Mouse (Mus musculus): ENCODE results near the gene Setd5.
A peak's percentile ranks its signal among the peaks of the same experiment; 100 is the strongest.

Setd5 gene

GRCm38 (mm10) chr6:113193765-113194460, 116.7 kb downstream of the Setd5 start:
- peak; percentile 50 to 51 for DNase-seq

- no peak for DNase-seq
Measured at GRCm38 (mm10) chr6:113194517-113194840, 117.3 kb downstream of the Setd5 start.

DNA sequence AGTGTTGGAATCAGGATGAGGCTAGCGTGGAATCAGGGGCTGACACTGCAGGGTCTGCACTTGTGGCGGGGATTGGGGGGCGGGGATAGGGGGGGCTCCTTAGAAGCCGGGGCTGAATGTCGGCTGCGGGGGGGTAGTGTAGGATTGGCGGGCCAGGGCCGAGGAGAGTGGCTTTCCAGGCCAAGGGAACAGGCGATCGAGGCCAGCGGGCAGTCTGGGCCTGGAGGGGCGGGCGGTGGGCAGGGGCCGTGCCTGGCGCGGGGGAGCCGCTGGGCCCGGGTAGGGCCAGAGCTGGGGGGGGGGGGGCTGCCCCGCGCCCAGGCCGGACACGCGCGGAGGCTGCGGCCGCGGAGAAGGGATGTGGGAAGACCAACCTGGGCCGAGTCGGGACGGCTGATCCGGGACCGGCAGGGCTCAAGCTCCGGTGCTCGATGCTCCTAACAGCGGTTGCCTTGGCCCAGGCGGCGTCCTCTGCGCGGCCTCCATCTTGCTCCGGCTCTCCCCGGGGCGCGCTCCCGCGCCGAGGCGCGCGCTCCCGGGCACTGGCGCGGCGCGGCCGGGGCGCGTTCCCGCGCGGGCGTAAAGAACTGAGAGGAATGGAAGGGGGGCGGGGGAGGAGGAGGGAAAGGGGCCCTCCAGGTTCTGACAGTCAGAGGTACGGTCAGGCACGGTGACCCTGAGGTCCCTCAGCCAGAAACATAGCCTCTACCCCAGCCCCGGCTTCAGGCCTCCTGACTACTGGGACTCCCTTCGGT, 117.9 kb downstream of the Setd5 start, which contains the start of gene Lhfpl4:
Lhfpl4 (minus strand) TSS at position 544 of the 755 bp plus-strand sequence.
- peak; percentile 50 to 90 for DNase-seq

DNA sequence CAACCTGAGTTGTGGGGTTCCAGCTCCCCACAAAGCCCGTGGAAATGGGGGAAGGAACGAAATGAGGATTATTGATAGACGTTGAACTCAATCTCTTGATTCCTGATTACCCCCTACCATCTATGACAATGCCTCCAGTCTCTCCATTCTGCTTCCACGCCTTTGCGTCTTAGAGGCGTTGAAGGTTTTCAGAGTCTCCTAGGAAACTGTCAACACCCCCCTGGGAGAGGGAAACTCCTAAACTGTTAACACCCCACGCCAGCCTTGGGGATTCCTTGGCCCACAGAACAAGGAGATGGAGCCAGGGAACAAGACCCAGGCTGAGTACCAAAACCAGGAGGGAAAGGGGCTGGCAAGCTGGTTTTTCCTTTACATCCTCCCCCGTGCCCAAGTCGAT, 118.4 kb downstream of the Setd5 start:
- peak in 1 of 2 experiments; percentile 22 for DNase-seq

Data from cerebellum, adult 18-20 months (tissue).